Mouse (Mus musculus) induced T-regulatory cell, adult 2 months (primary cell): Measurements from ENCODE around the gene Atp8b4.
"Not testable (repeated sequence)": the region's sequence is repeated elsewhere in the genome, so short reads cannot be mapped to it uniquely, and the experiment has no call there.

Experiments used
- DNase-seq: peaks from one replicate; pipeline ENCODE4 v3.0.0-alpha.2; 2012; ENCODE audit warnings: low read depth

The Atp8b4 gene

DNA sequence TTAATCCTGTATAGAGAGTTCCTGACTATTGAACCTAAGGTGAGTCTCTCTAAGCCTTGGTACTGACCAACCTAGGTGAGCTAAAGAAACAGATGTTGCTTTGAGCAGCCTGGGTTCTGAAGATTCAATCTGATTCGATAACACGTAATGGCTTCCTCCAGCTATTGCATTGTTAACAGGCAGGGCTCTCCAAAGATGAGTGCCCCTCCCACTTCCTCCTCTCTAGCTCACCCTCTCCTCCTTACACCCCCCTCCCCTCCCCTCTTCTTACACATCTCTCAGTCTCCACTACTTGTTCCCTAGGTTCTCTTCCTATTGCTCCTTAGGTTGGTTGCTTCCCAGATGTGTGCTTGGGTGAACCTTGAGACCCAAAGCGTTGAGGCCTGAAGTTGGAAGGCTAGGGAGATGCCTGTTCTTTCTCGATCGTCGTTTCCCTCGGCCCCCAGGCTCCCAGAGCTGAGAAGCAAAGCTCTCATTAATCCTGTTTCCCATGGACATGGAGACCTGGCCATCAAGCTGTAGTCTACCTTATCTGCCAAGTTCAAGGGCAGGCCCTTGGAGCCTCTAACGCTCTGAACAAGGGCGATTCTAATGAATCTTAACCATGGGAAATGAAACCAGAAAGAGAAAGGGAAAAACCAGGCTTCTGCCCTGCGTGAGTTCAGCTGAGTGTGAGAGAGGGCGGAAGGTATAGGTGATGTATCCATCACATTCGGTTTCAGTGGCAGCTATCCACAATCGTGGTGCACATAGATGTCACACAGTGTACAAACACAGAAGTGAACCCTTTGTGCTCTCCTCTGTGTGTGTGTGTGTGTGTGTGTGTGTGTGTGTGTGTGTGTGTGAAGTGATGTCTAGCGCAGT is 4.4 kb downstream of the Atp8b4 start:
- DNase-seq = peak; percentile 64

DNA sequence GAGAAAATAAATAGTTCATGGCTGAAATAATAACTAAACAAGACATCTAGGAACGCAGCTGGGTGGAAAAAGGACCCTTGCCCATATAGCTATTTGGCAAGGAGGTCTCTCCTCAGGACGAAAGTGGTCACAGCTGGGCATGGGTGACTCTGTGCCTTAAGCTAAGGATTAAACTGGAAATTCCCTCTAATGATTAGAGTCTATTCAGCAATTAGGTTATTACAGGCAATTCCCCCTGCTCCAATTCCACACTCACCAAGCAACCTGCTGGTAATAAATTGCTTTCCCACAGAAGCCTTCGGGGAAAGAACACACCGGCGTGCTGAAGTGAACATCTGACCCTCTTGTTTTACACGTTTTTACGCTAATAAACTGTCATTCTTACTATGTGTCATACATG is 5.2 kb downstream of the Atp8b4 start:
- no peak for DNase-seq

DNA sequence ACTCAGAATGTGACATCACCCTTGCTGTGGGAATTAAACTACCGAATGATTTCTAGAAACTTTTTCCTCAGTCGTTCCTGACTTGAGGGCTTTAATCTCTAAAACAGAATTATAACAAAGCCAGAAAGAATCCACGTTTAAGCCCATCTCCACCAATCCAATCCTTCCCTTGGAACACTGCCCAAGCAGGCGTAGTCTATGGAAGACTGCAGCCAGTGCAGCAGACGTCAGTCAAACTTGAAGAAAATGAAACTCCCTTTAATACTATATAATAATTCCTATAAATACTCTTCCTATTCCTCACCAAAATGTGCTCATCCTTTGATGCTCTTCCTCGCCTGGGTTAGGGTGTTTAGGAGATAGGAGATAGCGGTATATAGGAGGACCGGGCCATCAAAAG is 7.2 kb downstream of the Atp8b4 start:
- no peak for DNase-seq

DNA sequence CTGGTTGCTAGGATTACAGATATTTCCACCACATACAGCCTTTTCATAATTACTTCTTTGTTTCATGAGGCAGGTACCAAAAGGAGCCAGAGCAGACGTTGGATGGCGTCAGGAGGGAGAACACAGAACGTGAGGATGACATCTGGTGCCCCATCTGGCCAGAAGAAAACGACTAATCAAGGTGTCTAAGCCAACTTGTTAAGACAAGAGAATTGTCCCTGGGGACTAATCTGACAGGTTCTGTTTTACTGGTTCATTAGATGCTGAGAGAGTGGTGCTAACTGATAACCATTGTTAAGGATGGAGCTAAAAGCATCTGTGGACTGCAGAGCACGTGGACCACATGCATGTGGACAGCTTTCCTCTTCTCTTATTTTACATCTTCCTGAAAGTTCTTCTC is 7.8 kb downstream of the Atp8b4 start:
- no peak for DNase-seq

DNA sequence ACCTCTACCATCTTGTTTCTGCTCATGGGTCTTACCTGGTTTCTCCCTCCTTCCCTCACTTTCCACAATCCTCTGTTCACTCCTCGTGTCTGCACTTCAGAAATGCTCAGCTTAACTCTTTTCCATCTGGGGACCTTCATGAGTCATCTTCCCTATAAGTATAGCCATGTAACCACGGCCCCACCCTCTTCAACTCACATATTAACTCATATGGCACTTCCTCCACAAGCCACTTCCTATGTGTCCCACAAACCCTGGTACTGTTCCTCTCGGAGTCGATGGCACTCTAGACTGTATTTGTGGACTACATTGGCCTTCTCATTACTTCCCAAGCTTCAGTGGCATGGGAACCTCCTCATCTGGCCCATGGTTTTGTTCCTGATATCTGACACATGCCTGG is 9.0 kb downstream of the Atp8b4 start:
- peak; percentile 46 for DNase-seq

DNA sequence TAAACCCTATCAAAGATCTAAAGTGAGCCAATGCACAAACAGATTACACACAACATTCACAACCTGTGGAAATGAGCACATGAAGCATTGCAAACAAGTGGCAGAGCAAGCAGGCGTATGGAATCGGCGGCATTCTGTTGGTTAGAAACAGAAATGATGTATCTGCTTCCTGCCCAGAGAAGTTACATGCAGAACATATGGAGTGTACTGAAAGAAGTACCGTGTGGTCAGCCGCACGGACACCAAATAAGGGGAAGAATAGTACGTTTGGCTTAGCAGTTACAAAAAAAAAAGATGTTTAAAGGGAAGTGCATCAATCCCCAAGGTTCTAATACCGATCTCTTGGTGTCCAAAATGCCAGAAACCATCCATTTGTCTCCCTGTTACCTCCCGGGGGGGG is 9.9 kb downstream of the Atp8b4 start:
- no peak for DNase-seq

DNA sequence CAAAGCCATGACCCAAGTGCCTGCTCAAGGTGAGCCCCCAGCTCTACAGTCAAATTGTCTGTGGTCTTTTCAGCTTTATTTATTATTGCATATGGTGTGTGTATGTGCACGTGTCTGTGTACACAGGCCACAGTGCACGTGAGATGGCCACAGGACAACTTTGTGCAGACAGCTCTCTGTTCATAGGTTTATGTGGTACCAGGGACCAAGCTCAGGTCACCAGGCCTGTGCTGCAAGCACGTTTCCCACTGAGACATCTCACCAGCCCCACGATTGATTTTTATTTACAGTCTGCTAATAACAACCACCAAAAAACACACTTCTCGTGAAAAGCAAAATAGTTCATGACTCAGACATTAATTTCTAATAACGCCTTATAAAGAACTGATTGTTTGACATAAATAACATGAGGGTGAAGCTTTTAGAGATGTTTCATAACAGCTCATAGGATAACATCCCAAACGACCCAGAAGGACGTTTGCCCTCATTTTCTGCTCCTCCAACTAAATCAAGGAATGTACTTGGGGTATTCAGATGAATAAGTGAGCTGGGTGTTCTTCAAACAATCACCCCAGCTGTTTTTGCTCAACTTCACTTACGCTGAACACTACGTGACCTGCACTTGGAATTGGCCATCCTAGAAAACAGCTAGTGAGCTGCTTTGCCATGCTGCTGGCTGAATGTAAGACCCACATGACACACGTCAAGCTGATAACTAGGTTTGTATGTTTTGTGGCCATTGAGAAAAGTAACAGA is 15.0 kb downstream of the Atp8b4 start:
- no peak for DNase-seq

DNA sequence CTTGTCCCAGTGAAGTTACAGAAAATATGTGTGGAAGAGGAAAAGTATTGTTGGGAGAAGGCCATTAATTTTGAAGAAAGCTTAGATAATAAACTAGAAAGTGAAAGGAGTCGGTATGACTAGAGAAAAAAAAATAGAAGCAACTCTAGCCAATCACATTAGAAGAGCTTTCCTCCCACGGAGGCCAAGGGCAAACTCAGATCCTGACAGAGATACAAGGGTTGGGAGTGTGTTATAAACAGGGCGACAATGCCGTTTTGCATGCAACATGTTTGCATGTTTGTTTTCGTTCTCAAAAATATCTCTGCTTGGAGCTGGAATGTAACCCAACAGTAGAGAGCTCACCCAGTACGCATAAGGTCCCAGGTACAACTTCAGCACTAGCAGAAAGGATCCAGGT is 17.1 kb downstream of the Atp8b4 start:
- peak; percentile 43 for DNase-seq

DNA sequence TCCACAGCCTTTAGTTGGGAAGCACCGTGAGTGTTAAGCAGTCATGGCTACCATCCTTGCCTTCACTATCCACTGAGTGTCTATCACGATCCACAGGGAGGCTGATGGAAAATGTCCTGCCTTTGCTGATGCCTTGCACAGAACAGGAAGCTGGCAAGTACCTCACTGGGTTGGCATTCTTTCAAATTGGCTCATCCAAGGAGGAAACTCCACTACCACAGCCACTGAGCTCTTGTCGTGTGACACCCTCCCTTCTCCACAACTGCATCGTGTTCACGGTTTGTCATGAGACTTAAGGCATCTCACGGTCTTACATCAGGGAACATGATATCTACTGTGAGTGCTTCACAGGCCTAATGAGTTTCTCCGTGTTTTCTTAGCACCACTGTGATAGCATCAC is 22.9 kb downstream of the Atp8b4 start:
- no peak for DNase-seq

DNA sequence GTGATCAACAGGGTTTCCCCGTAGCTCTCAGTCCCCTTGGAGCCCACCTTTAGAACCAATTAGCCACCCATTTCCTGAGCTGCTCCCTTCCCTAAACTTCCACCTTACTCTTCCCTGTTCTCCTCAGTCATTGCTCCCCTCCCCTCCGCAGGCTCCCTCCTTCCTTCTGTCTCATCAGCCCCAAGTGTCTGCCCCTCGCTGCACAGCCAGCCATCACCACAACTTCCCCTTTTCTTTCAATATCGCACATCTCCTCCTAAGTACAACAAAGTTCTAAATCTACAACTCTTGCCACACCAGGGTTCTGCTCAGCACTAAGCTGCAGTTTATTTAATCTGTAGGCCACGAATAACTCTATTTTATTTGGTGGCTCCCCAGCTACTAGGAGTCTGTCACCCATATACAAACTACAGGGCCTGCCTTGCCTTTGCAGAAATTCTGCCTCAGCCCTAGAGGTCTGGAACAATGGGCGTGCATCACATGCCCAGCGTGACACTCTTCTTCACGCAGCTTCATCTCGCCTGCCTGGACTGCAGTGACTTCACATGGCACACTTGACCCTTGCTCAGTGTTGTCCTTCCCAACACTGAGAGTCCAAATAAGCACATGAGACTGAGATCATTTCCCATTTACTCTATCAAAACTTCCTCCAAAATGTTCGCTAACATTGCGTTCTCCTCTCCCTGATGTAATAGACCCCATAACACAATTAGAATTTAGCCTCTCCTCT is 24.6 kb downstream of the Atp8b4 start:
- no peak for DNase-seq

DNA sequence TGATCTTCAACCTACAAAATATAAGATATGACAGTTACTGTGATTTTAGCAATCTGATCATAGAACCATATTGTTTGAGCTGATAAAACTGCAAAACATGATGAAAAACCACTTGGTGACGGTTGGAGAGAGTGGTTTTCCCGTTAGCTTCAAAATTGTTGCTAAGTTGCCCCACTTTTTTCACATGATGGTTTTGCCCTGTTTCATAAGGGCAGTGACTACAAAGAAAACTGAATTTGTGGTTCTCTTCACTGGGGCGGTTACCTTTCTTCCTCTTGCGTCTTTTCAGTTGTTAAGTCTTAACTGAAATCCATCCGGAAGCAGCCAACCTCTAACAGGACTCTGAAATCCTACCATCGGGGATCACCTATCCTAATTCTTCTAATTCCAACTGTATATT is 26.5 kb downstream of the Atp8b4 start:
- DNase-seq = peak; percentile 31

DNA sequence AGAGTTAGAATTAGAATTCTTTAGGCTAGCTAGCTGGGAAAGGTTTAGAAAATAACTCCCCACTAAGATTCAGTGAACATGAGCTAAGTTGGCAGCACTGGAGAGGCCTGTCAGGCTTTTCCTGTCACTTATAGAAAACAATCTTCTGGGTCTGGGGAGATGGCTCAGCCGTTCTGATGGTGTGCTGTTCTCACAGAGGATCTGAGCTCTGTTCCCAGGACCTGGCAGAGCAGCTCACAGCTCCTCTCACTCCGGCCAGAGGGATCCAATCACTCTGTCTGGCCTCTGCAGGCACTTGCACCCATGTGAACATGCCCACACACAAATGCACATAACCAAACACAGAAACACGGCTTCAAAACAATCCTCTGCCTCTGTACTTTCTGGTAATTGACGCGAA is 27.6 kb downstream of the Atp8b4 start:
- DNase-seq = no peak

DNA sequence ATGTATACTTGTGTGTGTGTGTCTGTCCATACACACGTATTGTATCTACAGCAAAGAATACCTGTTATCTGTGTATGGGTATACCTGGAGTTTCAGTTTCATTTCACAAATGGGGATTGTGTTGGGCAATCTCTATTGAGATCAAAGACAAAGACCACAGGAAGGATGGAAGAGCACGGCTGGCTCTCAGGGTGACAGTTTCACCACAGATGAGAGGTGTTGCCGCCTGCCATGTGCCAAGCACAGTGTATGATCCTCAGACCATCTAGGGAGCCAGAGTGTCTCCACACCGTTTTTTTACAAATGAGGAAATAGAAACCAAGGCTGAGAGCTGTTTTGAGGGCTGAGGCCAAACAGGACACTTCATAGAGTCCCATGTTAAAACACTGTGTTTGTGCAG is 32.7 kb downstream of the Atp8b4 start:
- peak; percentile 68 for DNase-seq

DNA sequence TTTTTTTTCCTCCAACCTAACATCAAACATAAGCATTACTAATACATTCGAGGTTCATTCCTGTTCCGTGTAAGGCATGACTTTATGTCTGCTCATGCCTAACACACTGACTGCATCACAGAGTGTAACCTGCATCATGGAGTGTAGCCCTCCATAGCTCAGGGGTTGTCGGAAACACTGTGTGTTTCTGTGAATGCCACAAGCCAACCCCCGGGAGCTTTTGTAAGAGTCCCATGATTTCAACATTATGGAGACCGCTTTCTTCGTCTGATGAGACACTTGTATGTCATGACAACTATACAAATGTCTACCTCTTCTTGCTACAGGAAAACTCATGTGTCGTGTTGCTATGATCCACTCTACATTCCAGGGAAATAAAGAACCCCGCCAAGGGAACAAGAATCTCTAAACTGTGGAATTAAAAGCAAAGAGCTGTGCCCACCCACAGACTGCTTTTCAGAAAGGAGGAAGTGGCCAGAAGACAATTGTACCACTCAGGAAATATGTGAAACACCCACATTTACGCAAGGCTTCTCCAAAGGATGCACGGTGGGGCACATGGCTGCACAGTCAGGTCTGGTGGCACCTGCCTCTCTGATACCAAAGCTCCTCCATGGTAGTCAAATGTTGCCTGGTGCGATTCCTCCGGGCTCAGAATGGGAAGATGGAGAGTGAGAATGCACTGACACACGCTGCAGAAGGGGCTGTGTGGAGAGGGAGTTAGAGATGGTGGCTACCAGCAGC is 33.9 kb downstream of the Atp8b4 start:
- no peak for DNase-seq

DNA sequence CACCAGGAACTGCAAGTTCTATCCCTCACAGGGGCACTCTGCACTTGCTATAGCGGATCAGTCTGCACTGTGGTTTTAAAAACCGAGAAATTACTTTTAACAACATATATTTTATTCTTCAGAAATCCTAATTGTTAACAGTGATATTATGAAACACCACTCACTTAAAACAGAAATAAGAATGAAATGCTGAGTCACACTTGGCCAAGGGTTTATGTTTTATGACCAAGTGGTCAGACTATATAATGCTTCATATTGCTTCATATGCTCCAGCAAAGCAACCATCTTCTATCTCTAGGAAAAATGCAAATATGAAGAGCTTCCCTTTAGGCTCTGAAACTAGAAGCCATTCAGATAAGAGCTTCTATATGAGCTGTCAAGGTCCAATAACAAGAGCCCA is 41.8 kb downstream of the Atp8b4 start:
- DNase-seq = no peak

DNA sequence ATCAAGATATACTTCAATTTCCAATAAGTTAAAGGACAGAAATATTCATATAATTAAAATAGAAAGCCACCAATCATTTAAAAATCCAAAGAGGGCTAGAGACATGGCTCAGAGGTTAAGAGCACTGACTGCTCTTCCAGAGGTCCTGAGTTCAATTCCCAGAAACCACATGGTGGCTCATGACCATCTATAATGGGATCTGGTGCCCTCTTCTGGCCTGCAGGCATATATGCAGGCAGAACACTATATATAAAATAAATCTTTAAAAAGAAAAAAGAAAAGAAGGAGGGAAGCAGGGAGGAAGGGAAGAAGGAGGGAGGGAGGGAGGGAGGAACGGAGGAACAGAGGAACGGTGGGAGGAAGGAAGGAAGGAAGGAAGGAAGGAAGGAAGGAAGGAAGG is 42.7 kb downstream of the Atp8b4 start:
- not testable (repeated sequence) for DNase-seq

DNA sequence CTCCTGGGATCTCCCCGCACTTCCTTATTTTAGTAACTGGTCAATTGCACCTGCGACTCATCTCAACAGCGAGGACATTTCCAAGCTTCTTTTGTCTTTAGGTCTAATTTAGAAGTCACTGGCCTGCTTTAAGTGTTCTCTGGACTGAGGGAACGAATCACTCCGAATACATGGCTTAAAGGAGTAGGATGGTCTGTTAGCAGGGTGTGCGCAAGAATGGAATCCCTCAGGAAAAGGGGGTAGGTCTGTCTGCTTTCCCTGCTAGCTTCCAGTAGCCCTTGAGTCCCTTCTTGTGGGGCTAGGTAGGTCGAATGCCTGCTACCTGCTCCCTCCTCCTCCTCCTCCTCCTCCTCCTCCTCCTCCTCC is 49.6 kb downstream of the Atp8b4 start:
- no peak for DNase-seq

DNA sequence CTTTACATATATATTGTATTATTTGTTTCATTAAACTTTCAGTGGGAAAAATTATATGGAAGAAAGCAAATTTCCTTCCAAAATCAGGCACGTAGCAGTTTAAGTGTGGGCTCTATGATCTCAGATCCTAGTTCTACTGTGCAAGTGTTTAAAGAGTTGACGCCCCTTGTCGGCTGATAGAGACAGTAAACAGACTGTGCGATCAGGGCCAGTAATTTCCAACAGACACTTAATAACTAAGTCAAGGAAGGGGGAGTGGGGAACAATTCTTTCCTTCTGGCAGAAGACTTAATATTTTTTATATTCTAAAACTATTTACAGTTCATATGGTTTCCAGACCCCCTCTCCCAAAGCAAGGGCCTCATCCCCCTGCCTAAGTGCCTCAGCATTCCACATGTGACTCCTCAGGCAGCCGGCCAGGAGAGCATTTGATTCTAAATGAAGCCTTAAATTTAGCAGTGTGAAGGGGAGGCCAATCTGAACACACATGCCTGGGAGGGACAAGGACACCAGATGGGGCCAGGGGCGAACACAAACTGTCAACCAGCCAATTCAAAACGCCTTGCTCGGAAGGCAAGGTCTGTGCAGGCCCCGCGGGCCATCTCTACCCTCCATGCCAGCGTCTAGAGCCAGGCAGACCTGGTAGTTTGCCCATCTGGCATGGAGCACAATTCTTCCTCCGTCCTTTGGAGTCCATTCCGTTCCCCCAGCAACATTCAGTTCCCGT is 50.1 kb downstream of the Atp8b4 start:
- no peak for DNase-seq

DNA sequence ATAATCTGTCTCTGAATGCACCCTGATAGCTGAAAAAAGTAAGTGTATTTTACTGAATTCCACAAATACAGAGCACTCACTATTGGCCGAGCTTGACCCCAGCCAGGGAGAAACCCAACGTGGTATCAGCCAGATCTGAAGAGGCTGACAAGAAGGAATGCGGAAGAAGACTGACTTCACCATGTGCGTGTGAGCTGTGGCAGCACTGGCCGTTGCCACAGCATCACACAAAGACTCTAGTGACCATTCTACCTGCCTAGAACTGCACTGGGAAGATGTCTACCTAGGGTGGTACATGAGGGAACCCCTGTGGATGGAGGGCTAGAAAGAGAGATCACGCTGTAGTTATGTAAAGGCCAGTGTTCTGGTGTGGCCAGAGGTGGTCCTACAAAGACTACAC is 55.4 kb downstream of the Atp8b4 start:
- no peak for DNase-seq

DNA sequence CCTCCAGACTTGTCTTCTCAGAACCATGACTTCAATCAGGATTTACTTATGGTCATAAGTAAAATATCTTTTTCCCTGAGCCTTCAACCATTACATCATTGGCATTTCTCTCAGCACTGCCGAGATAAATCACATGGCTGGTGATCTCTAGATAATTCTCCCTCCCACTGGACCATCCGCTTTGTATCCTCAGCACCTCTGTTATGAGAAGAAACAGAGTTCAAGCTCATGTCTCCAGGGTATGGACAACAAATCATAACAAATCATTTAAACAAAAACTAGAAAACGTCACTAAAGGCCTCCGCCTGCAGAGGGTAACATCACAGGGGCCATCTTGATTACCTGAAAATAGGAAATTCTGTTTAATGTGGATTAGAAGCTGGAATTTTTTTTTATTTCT is 58.9 kb downstream of the Atp8b4 start:
- DNase-seq = no peak

DNA sequence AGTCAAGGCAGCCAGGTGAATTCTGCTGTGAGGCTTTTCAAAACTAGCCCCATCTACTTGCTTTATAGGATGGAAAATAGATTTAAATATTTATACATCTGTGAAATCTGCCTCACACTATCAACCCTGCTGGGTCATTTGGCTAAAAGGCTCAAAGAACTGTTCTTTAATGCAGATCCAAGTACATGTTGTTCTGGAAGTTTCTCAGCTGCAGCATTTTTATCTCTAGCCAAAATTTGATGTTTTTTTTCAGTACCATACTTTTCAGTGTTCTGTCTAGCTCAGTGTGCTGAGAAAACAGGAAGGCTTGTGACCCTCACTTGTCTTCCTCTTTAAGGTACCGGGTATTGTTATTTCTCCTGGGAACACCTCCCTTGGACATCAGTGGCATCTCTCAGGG is 65.8 kb downstream of the Atp8b4 start:
- DNase-seq = no peak

DNA sequence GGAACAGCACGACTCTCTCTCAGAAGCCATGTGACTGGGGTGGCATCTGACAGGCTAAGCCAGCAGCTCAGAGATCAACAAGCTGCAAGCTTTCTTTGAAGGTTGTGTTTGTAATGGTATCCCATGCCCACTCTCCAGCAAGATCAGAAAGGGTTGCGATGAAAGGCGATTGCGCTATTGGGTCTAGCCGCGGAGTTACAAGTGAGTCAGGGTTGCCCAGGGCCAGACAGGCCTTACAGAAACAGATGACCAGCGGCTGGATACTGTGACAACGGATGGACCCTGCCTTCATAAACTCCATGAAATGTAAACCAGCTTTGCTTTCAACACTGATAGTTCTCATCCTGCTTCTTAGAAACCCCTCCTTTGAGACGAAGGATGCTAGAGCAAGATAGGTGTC is 66.2 kb downstream of the Atp8b4 start:
- DNase-seq = no peak
